ENCODE assay signal across 8 mouse cellular contexts in genomic region chr9:36727034-36727755, GRCm38 (mm10). TPM values are rescaled to one million over a fixed set of nuclear protein-coding genes. Genes with fewer than 3 reads are reported as not detected.
A peak's percentile ranks its signal among the peaks of the same experiment; 100 is the strongest.
DNase-seq lines count a peak whose midpoint lies in the region; ATAC-seq and TF ChIP-seq lines count a peak whose summit lies in the region.

Gene Chek1 (minus strand): TSS chr9:36727065.

- H3K27ac ChIP-seq in thymus, adult 2 months (ENCODE audit: control insufficient read depth, insufficient read depth, low read length): no peak within 1 kb of the TSS
- peak within 1 kb of the TSS; percentile 74 for H3K27ac ChIP-seq in heart, postnatal 0 days (ENCODE audit: low read depth)

- peak; percentile 25 for DNase-seq in adrenal gland, adult 2 months
- no peak for DNase-seq in adrenal gland, postnatal 14 days
- DNase-seq in thymus, adult 2 months: no peak
- DNase-seq in thymus, adult 18-20 months: no peak
- DNase-seq in heart, postnatal 0 days (ENCODE audit: low spot score): no peak
- no peak for DNase-seq in gastrocnemius, postnatal 36 days
- DNase-seq in frontal cortex, postnatal 10 days (ENCODE audit: low spot score in 2 of 2): no peak

- H3K9ac ChIP-seq in heart, postnatal 0 days (replicated peaks; ENCODE audit: low read depth, low read length): peak within 1 kb of the TSS; percentile 59

- no peak for ATAC-seq in heart, postnatal 0 days (ENCODE audit: insufficient read depth, low read depth)

- peak within 1 kb of the TSS; percentile 98 for H3K4me2 ChIP-seq in heart, postnatal 0 days (ENCODE audit: low read depth, low read length)

- 2% methylated on average over 12 of the region's 12 CpGs for WGBS in thymus, adult 2 months
- WGBS in heart, postnatal 0 days: 4% methylated on average over 12 of the region's 12 CpGs

- H3K4me3 ChIP-seq in thymus, adult 2 months (ENCODE audit: control insufficient read depth, insufficient read depth, low read length): peak within 1 kb of the TSS; percentile 64
- H3K4me3 ChIP-seq in heart, postnatal 0 days (ENCODE audit: low read depth, low read length): peak within 1 kb of the TSS; percentile 76
- H3K4me3 ChIP-seq in megakaryocyte, embryonic 14.5 days (replicated peaks): peak within 1 kb of the TSS; percentile 91

- H3K4me1 ChIP-seq in thymus, adult 2 months (replicated peaks; ENCODE audit: control insufficient read depth, insufficient read depth, low read length): peaks cover 4% of the 10 kb centered on the region; the same call in 1 of the 2 replicates
- H3K4me1 ChIP-seq in heart, postnatal 0 days (ENCODE audit: control insufficient read depth, insufficient read depth): peaks cover 8% of the 10 kb centered on the region; the same call in 1 of the 2 replicates
- peaks cover 24% of the 10 kb centered on the region for H3K4me1 ChIP-seq in megakaryocyte, embryonic 14.5 days

- TF ChIP-seq EP300 in heart, postnatal 0 days (IDR thresholded peaks at IDR 0.05; ENCODE audit: low read depth): no peak

- H3K9me3 ChIP-seq in heart, postnatal 0 days (replicated peaks; ENCODE audit: control insufficient read depth, low read length): no peaks in the 10 kb centered on the region
- no peaks in the 10 kb centered on the region for H3K9me3 ChIP-seq in megakaryocyte, embryonic 14.5 days

- TF ChIP-seq CTCF in thymus, adult 2 months (IDR thresholded peaks at IDR 0.05; ENCODE audit: borderline replicate concordance, control insufficient read depth, extremely low read depth, insufficient read depth, low read length, poor library complexity): no peak
- no peak for TF ChIP-seq CTCF in heart, postnatal 0 days (IDR thresholded peaks at IDR 0.05; ENCODE audit: low read depth)

- intact Hi-C loops in gastrocnemius, postnatal 36 days (cut with DNase I): no loop called here

- H3K36me3 ChIP-seq in thymus, adult 2 months (ENCODE audit: control insufficient read depth, insufficient read depth, low read length): peaks cover 4% of the 10 kb centered on the region; the same call in 1 of the 2 replicates
- H3K36me3 ChIP-seq in heart, postnatal 0 days (replicated peaks; ENCODE audit: control insufficient read depth, insufficient read depth, low read length): peaks cover 20% of the 10 kb centered on the region
- H3K36me3 ChIP-seq in megakaryocyte, embryonic 14.5 days (replicated peaks; ENCODE audit: low read length): peaks cover 42% of the 10 kb centered on the region

- TF ChIP-seq POLR2A in thymus, adult 2 months (IDR thresholded peaks at IDR 0.05; ENCODE audit: control insufficient read depth, extremely low read depth, insufficient read depth, low read length, poor library complexity): no peak

- no peaks in the 10 kb centered on the region for H3K27me3 ChIP-seq in thymus, adult 2 months (ENCODE audit: control insufficient read depth, insufficient read depth, low read length)
- no peaks in the 10 kb centered on the region for H3K27me3 ChIP-seq in heart, postnatal 0 days (ENCODE audit: control insufficient read depth, insufficient read depth, low read length)
- no peaks in the 10 kb centered on the region for H3K27me3 ChIP-seq in megakaryocyte, embryonic 14.5 days (replicated peaks)

RNA-seq across cellular contexts. Expression of gene Chek1, which starts in this region (rescaled TPM):
- 1 to 10 TPM; 2.1 to 3.8 TPM for total RNA-seq in adrenal gland, adult 2 months (2021)
- polyA plus RNA-seq in adrenal gland, adult 2 months (2012; rRNA removed): 0.27 and 0.38 TPM in 2 replicates
- total RNA-seq in adrenal gland, postnatal 14 days (2021): 6.3 and 8.5 TPM in 2 replicates
- 4.0 TPM in 2 replicates for polyA plus RNA-seq in thymus, adult 2 months (2012; rRNA removed)
- total RNA-seq in heart, postnatal 0 days (2014; rRNA removed; ENCODE audit: low replicate concordance): 4.7 and 12.3 TPM in 2 replicates
- 5.1 and 6.9 TPM in 2 replicates for polyA plus RNA-seq in heart, postnatal 0 days (2015; fragmentation: Nextera tagmentation; extraction: Ambion mirVana)
- 0.20 TPM in 1 of 2 replicates, not detected in the other for polyA plus RNA-seq in megakaryocyte, embryonic 14.5 days (2012; ENCODE audit: insufficient read depth, low replicate concordance)
- total RNA-seq in gastrocnemius, postnatal 36 days (2021): under 1 TPM; 0.12 to 0.31 TPM
